Mouse (Mus musculus) lung, embryonic 15.5 days (tissue): ENCODE measurements at regions not wholly inside any gene's neighbourhood (a gene's known extent, or its start where the extent isn't known, plus 50 kb on each side); places are given as distances from the start of the nearest gene placed in this dataset.

Experiments used
- ATAC-seq: fragments of 200-750 bp; cut with Nextera tagmentation; 2 replicates; pipeline ENCODE4 v1.8.0; 2017; ENCODE audit warnings: moderate number of reproducible peaks, borderline replicate concordance; ENCODE audit not compliant: low FRiP score, low TSS enrichment; ENCODE audit errors: extremely low read depth
- H3K27ac ChIP-seq: fragments of 300-500 bp; sonication (generic); 2 replicates; pipeline ENCODE4 v1.5.1; 2015; ENCODE audit warnings: moderate library complexity, mild to moderate bottlenecking, inconsistent platforms
- H3K27me3 ChIP-seq: fragments of 300-500 bp; sonication (generic); 2 replicates; pipeline ENCODE4 v1.6.1; 2015; ENCODE audit warnings: inconsistent platforms
- H3K36me3 ChIP-seq: fragments of 300-500 bp; sonication (generic); 2 replicates; pipeline ENCODE4 v1.6.1; 2015; ENCODE audit warnings: inconsistent platforms
- H3K4me1 ChIP-seq: fragments of 300-500 bp; sonication (generic); 2 replicates; pipeline ENCODE4 v1.6.1; 2015; ENCODE audit warnings: inconsistent platforms
- H3K4me2 ChIP-seq: fragments of 300-500 bp; sonication (generic); 2 replicates; pipeline ENCODE4 v1.6.1; 2015; ENCODE audit warnings: inconsistent platforms, mild to moderate bottlenecking, moderate library complexity
- H3K4me3 ChIP-seq: fragments of 300-500 bp; sonication (generic); 2 replicates; pipeline ENCODE4 v1.5.1; 2015; ENCODE audit warnings: mild to moderate bottlenecking, inconsistent platforms
- H3K9ac ChIP-seq: fragments of 300-500 bp; sonication (generic); 2 replicates; pipeline ENCODE4 v1.6.1; 2015; ENCODE audit warnings: inconsistent platforms
- H3K9me3 ChIP-seq: fragments of 300-500 bp; sonication (generic); 2 replicates; pipeline ENCODE4 v1.6.1; 2016; ENCODE audit warnings: inconsistent platforms
- WGBS: fragments of 180-500 bp; shearing (Covaris S2); methylation state at CpG from one replicate; pipeline ENCODE4 v1.1.7; 2015; 5-methylcytosine and 5-hydroxymethylcytosine counted together

DNA sequence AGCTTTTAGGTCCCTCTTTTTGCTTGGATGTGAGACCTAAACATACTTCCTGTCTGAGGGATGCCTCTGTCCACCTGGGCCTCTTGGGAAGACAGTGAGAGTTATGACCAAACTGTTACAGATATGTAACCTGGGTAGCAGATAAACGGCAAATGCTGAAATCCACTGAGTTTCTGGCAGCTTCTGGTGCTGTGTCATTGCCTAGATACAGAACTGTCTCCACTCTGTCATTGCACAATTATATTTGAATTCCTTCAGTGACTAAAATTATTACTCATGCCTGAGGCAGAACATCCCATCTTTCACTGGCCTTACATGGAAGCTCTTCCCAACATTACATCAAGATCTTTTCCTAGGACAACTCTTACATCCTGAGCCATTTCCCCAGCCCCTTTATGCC is 277.4 kb upstream of the Rora start:
- no peak overlapping the region for H3K4me3 ChIP-seq
- H3K4me1 ChIP-seq = no peaks in the 10 kb centered on the region
- WGBS = 66% methylated on average over 1 of the region's 1 CpGs

GRCm38 (mm10) chr9:68381871-68382270 is 271.7 kb upstream of the Rora start:
- Histone ChIP-seq H3K36me3 (no peaks in the 10 kb centered on the region), H3K27me3 (no peaks in the 10 kb centered on the region), H3K4me3 (no peak overlapping the region), H3K27ac (no peak overlapping the region), H3K4me1 (no peaks in the 10 kb centered on the region), H3K9ac (no peak overlapping the region), H3K9me3 (no peaks in the 10 kb centered on the region), H3K4me2 (no peak overlapping the region)
- ATAC-seq = no peak
- 77% methylated on average over 6 of the region's 6 CpGs for WGBS

More for the DNA sequence above, 277.4 kb upstream of the Rora start:
- ATAC-seq = no peak
- Histone ChIP-seq H3K9me3 (no peaks in the 10 kb centered on the region), H3K36me3 (no peaks in the 10 kb centered on the region), H3K4me2 (no peak overlapping the region), H3K27me3 (no peaks in the 10 kb centered on the region), H3K9ac (no peak overlapping the region), H3K27ac (no peak overlapping the region)

DNA sequence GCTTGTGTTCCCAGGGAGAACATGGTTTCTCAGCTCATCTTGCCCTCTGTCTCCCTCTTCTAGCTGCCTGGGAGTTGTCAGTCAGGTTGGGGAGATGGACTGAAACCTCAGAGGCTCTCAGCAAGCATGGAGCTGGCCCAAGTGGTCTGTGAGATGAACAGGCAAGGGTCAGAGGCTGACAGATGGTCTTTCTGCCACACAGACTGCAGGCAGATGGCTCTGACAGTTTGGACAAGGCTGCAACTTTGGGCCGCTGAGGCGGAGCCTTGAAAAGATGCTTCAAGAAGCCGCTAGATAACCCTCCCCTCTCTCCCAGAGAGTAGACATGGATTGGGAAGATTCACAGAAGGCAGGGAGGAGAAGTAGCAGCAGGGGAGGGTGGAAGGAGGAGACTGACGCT is 252.7 kb upstream of the Rora start:
- Histone ChIP-seq H3K27me3 (no peaks in the 10 kb centered on the region), H3K9me3 (no peaks in the 10 kb centered on the region), H3K4me1 (0 out of 2 replicates have a peak, but pooled peaks cover 8% of the 10 kb centered on the region), H3K4me3 (no peak overlapping the region), H3K36me3 (no peaks in the 10 kb centered on the region), H3K9ac (no peak overlapping the region), H3K4me2 (no peak overlapping the region), H3K27ac (no peak overlapping the region)
- 44% methylated on average over 4 of the region's 4 CpGs for WGBS
- ATAC-seq = no peak

DNA sequence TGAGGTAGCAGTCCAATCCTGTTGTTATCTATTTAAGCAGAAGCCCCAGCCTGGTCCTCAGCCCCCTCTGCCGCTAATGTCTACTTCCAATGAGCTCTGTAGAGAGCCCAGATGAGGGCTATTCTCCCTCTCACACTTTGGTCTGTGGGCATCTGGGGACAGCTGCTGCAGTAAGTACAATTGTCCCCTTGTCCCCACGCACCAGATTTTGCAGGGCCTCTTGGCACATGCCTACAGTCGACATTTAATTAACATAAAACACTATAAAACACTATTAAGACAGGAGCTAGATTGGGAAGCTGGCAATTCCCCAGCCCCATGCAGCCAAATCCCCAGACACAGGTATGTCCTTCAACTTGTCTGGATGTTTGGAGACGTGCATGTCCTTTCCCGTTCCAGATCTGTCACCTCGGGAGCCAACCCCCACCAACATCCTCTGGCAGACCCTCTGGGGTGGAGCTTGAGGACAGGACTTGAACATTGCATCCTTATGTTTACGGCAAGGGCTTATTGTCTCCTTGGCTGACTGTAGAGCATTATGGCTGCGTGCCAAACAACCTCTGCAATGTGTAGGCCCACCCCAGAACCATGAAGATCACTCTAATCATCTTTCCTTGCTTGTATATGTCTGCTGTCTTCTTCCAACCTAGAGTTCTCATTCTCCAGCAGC is 251.3 kb upstream of the Rora start:
- 52% methylated on average over 8 of the region's 8 CpGs for WGBS
- H3K27me3 ChIP-seq = no peaks in the 10 kb centered on the region
- H3K9ac ChIP-seq = no peak overlapping the region
- H3K9me3 ChIP-seq = no peaks in the 10 kb centered on the region
- no peak; the same call in 1 of the 2 replicates for ATAC-seq
- H3K4me2 ChIP-seq = no peak overlapping the region
- H3K36me3 ChIP-seq = no peaks in the 10 kb centered on the region
- H3K27ac ChIP-seq = no peak overlapping the region
- no peak overlapping the region for H3K4me3 ChIP-seq
- H3K4me1 ChIP-seq = 0 out of 2 replicates have a peak, but pooled peaks cover 8% of the 10 kb centered on the region

DNA sequence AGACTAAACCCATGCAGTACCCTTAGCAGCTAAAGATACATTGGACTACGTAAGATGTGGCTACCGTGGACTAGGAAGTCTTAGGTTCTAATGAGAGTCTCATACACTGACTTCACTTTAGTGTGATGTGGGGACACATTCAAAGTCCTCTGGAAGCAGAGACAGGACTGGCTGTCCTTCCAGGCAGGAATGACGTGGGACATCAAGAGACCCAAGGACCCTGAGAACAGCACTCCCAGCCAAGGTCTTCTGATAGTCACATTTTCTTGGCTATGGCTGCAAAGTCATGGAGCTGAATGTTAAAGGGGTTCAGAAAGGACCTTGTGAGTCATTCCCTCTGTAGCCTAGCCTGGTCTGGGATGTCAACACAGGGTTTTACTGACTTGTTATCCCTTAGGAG is 250.6 kb upstream of the Rora start:
- H3K9ac ChIP-seq = no peak overlapping the region
- 88% methylated on average over 3 of the region's 3 CpGs for WGBS
- ATAC-seq = no peak
- H3K4me1 ChIP-seq = 0 out of 2 replicates have a peak, but pooled peaks cover 8% of the 10 kb centered on the region
- H3K36me3 ChIP-seq = no peaks in the 10 kb centered on the region
- H3K4me2 ChIP-seq = no peak overlapping the region
- no peaks in the 10 kb centered on the region for H3K9me3 ChIP-seq
- H3K4me3 ChIP-seq = no peak overlapping the region
- H3K27me3 ChIP-seq = no peaks in the 10 kb centered on the region
- no peak overlapping the region for H3K27ac ChIP-seq

GRCm38 (mm10) chr9:68403516-68403915 is 250.1 kb upstream of the Rora start:
- Histone ChIP-seq H3K27ac (no peak overlapping the region), H3K9me3 (no peaks in the 10 kb centered on the region), H3K27me3 (no peaks in the 10 kb centered on the region), H3K4me1 (0 out of 2 replicates have a peak, but pooled peaks cover 8% of the 10 kb centered on the region), H3K4me2 (no peak overlapping the region), H3K9ac (no peak overlapping the region), H3K4me3 (no peak overlapping the region), H3K36me3 (no peaks in the 10 kb centered on the region)
- 68% methylated on average over 4 of the region's 4 CpGs for WGBS
- ATAC-seq = no peak

DNA sequence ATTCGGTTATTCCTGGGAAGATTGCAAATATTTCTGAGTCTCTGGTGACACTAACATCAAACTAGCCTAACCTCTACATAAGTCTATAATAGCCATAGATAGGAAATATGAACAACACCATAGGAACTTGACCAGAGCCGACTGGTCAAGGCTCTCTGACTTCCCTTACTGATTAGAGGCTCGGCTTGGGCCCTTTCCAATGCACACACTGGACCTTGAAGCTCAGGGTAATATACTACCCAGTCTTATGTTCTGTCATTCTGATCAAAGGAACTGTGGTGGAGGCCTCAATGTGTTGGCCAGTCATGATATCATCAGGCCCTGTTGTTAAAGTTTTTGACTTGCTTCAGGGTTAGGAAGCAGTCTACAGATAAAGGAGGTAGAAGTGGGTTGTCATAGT is 243.8 kb upstream of the Rora start:
- Histone ChIP-seq H3K4me1 (no peaks in the 10 kb centered on the region), H3K9ac (no peak overlapping the region), H3K4me2 (no peak overlapping the region), H3K36me3 (no peaks in the 10 kb centered on the region), H3K27ac (no peak overlapping the region), H3K4me3 (no peak overlapping the region), H3K27me3 (no peaks in the 10 kb centered on the region), H3K9me3 (no peaks in the 10 kb centered on the region)
- no peak for ATAC-seq
- WGBS = 73% methylated on average over 3 of the region's 3 CpGs

GRCm38 (mm10) chr9:68426286-68426685 is 227.3 kb upstream of the Rora start:
- Histone ChIP-seq H3K9me3 (no peaks in the 10 kb centered on the region), H3K36me3 (no peaks in the 10 kb centered on the region), H3K27ac (no peak overlapping the region), H3K4me1 (no peaks in the 10 kb centered on the region), H3K4me2 (no peak overlapping the region), H3K27me3 (no peaks in the 10 kb centered on the region), H3K9ac (no peak overlapping the region), H3K4me3 (no peak overlapping the region)
- WGBS = 59% methylated on average over 2 of the region's 2 CpGs
- ATAC-seq = no peak

DNA sequence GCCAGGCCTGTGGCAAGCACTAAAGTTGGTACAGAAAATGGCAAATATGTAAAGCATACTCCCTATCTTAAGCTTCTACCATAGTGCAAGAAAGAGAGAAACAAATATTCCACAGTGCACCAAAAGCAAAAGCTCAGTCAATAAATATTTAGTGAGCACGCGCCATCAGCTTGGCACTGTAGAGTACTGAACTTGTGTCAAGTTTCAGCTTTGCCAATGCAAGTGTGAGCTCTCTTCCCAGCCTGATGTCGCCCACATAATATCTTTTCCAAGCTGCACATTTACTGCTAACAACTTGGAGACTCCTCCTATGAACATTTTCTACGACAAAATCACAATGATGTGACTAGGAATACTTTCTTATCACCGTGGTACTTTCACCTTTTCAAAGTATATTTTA is 190.8 kb upstream of the Rora start:
- 85% methylated on average over 5 of the region's 5 CpGs for whole genome bisulfite sequencing
- H3K9ac ChIP-seq = no peak overlapping the region
- H3K27ac ChIP-seq = no peak overlapping the region
- H3K36me3 ChIP-seq = no peaks in the 10 kb centered on the region
- no peaks in the 10 kb centered on the region for H3K4me1 ChIP-seq
- no peak overlapping the region for H3K4me2 ChIP-seq
- no peaks in the 10 kb centered on the region for H3K27me3 ChIP-seq
- no peak overlapping the region for H3K4me3 ChIP-seq
- no peaks in the 10 kb centered on the region for H3K9me3 ChIP-seq
- ATAC-seq = no peak

- WGBS = 12% methylated on average over 4 of the region's 4 CpGs
- Histone ChIP-seq H3K4me1 (no peaks in the 10 kb centered on the region), H3K36me3 (no peaks in the 10 kb centered on the region), H3K4me3 (no peak overlapping the region), H3K9me3 (no peaks in the 10 kb centered on the region), H3K27me3 (no peaks in the 10 kb centered on the region), H3K27ac (no peak overlapping the region), H3K9ac (no peak overlapping the region), H3K4me2 (no peak overlapping the region)
- peak; percentile 52; the same call in 1 of the 2 replicates for ATAC-seq
Observed at GRCm38 (mm10) chr9:68463637-68464304, 189.8 kb upstream of the Rora start.

DNA sequence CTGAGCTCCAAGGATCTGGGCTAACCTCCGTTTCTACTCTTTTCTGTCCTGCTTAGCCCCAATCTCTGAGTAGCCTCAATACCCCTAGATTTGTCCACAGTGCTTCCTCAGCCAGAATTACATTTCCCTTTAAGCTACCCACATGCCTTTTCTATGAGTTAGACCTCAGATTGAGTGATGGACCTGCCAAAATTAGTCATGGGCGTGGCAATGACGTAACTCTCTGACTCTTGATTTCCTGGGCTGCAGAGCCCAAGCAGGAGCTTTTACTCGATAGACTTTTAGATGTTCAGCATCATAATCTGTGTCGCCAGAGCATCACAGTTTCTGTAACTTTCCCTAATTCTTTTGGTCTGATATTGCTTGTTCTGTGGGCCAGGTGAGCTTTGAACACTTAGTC is 186.9 kb upstream of the Rora start:
- WGBS = 74% methylated on average over 5 of the region's 5 CpGs

DNA sequence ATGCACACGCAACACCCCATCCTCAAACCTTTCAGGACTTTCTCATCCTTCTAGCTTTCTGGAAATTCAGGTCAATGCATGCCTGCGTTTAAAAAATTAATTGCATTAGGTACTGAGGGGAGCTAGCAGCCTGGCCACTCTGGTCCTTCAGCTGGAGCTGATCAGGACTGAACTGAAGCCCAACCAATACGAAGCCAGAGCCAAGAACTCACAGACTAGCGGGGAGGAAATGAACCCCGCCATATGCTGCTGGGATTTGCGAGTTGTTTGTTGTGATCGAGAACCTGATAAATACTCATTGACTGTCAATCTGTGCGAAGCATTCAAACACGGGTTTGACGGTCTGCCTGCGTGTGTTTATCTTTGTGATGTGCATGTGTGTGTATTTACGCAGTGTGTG is 177.2 kb upstream of the Rora start:
- Histone ChIP-seq H3K4me1 (no peaks in the 10 kb centered on the region), H3K4me2 (no peak overlapping the region), H3K27me3 (no peaks in the 10 kb centered on the region), H3K9ac (no peak overlapping the region), H3K27ac (no peak overlapping the region), H3K4me3 (no peak overlapping the region), H3K36me3 (no peaks in the 10 kb centered on the region), H3K9me3 (no peaks in the 10 kb centered on the region)
- no peak for ATAC-seq
- 83% methylated on average over 12 of the region's 12 CpGs for WGBS

More for the DNA sequence above, 186.9 kb upstream of the Rora start:
- Histone ChIP-seq H3K4me1 (no peaks in the 10 kb centered on the region), H3K9me3 (no peaks in the 10 kb centered on the region), H3K27ac (no peak overlapping the region), H3K36me3 (no peaks in the 10 kb centered on the region), H3K9ac (no peak overlapping the region), H3K4me2 (no peak overlapping the region), H3K4me3 (no peak overlapping the region), H3K27me3 (no peaks in the 10 kb centered on the region)
- ATAC-seq = no peak
